Mouse (Mus musculus) E14TG2a.4 (cell line): ENCODE data around the gene C2cd2.

Source experiments
- CTCF ChIP-seq: conservative IDR thresholded peaks from 2 replicates; pipeline ENCODE4 v1.5.1; 2014; ENCODE audit warnings: low read length
- NANOG ChIP-seq: IDR thresholded peaks from 2 replicates; pipeline ENCODE4 v1.6.1; 2014; ENCODE audit warnings: borderline replicate concordance, low read length, mixed read lengths
- POU5F1 ChIP-seq: IDR thresholded peaks from 2 replicates; pipeline ENCODE4 v1.6.1; 2014; ENCODE audit warnings: low read length, borderline replicate concordance

DNA sequence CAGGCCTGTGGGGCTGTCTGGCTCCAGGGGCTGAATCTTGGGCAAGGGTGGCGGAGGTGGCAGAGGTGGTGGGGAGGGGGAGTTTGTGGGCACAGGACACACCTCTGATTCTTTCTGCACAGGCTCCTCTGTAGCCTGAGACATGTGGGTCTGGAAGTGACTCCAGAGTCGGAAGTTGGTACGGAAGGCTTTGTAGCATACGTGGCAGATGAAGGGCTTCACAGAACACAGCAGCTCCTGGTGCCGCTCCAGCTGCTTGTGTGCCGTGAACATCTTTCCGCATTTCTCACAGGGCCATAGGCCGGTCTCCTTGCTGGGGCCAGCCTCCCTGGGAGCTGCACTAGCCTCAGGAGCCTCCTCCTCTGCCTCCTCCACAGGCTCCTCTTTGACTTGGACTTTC is 12.3 kb downstream of the C2cd2 start:
- TF ChIP-seq CTCF (no peak), POU5F1 (no peak), NANOG (no peak)
